Mouse (Mus musculus) hindbrain, embryonic 14.5 days (tissue): ENCODE data around the gene Ildr2. TPM values are rescaled to one million over a fixed set of nuclear protein-coding genes. Genes with fewer than 3 reads are reported as not detected.
A peak's percentile ranks its signal among the peaks of the same experiment; 100 is the strongest.

ENCODE experiments used
- ATAC-seq: fragments of 200-750 bp; cut with Nextera tagmentation; 2 replicates; pipeline ENCODE4 v1.8.0; 2017; ENCODE audit warnings: moderate number of reproducible peaks, mild to moderate bottlenecking, moderate TSS enrichment, moderate library complexity; ENCODE audit not compliant: low FRiP score
- DNase-seq: peaks from one replicate; pipeline ENCODE4 v3.0.0-alpha.2; 2015; ENCODE audit warnings: low spot score
- H3K27ac ChIP-seq: fragments of 300-500 bp; sonication (generic); 2 replicates; pipeline ENCODE4 v1.5.1; 2014; ENCODE audit warnings: mild to moderate bottlenecking, moderate library complexity
- H3K27me3 ChIP-seq: fragments of 300-500 bp; sonication (generic); 2 replicates; pipeline ENCODE4 v1.6.1; 2014; ENCODE audit warnings: mild to moderate bottlenecking, low read length, mixed read lengths; ENCODE audit not compliant: control insufficient read depth, insufficient read depth
- H3K36me3 ChIP-seq: fragments of 300-500 bp; sonication (generic); replicated peaks from 2 replicates; pipeline ENCODE4 v1.6.1; 2014; ENCODE audit not compliant: control insufficient read depth, insufficient read depth
- H3K4me1 ChIP-seq: fragments of 300-500 bp; sonication (generic); replicated peaks from 2 replicates; pipeline ENCODE4 v1.6.1; 2014; ENCODE audit warnings: antibody characterized with exemption, low read length, mixed read lengths; ENCODE audit not compliant: control insufficient read depth, insufficient read depth
- H3K4me2 ChIP-seq: fragments of 300-500 bp; sonication (generic); replicated peaks from 2 replicates; pipeline ENCODE4 v1.6.1; 2014; ENCODE audit warnings: mild to moderate bottlenecking, moderate library complexity
- H3K4me3 ChIP-seq: fragments of 300-500 bp; sonication (generic); replicated peaks from 2 replicates; pipeline ENCODE4 v1.5.1; 2014; ENCODE audit warnings: mild to moderate bottlenecking, low read length
- H3K9ac ChIP-seq: fragments of 300-500 bp; sonication (generic); 2 replicates; pipeline ENCODE4 v1.6.1; 2014
- H3K9me3 ChIP-seq: fragments of 300-500 bp; sonication (generic); 2 replicates; pipeline ENCODE4 v1.6.1; 2016; ENCODE audit warnings: low read length; ENCODE audit not compliant: control insufficient read depth
- WGBS: fragments of 180-500 bp; shearing (Covaris S2); extraction: QIAGEN DNeasy Blood & Tissue Kit; methylation state at CpG from one replicate; pipeline ENCODE4 v1.1.7; 2014; 5-methylcytosine and 5-hydroxymethylcytosine counted together
- polyA plus RNA-seq: library from polyadenylated mRNA; unstranded; fragments of >200 nt; fragmentation: Nextera tagmentation; extraction: Ambion mirVana; gene quantifications from 2 replicates; pipeline ENCODE4 v1.2.1, GENCODE M21; 2014

The Ildr2 gene
- polyA plus RNA-seq, 1 experiment from 2014 or later: 3.6 TPM

GRCm38 (mm10) chr1:166281287-166281686 is 27.3 kb downstream of the Ildr2 start:
- ATAC-seq (no peak), DNase-seq (no peak)
- no peaks in the 10 kb centered on the region for H3K9me3 ChIP-seq
- peak overlapping the region; percentile 76 for H3K27ac ChIP-seq
- H3K4me3 ChIP-seq: no peak overlapping the region
- H3K9ac ChIP-seq: no peak overlapping the region
- H3K4me2 ChIP-seq: peak overlapping the region; percentile 0; the same call in 1 of the 2 replicates
- H3K4me1 ChIP-seq: peaks cover 66% of the 10 kb centered on the region
- no peaks in the 10 kb centered on the region for H3K36me3 ChIP-seq
- H3K27me3 ChIP-seq: no peaks in the 10 kb centered on the region
- 14% methylated on average over 1 of the region's 1 CpGs for WGBS

DNA sequence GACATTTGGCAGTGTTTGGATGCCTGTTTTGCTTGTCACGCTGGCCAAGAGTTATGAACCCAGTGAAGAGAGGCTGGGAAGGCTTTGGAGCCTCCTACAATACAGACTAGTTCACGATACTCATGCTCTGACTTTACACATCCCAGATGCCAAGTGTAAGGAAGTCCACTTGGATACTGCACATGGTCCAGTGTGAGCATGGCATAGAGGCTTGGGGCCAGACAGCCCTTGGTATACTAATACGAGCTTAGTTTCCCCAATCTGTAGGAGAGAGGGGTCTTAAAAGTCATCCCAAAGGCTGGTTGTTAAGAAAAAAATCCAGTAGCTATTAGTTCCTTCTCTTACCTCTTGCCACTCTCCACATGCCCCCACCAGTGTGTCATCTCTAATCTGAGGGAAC is 27.9 kb downstream of the Ildr2 start:
- DNase-seq: no peak

DNA sequence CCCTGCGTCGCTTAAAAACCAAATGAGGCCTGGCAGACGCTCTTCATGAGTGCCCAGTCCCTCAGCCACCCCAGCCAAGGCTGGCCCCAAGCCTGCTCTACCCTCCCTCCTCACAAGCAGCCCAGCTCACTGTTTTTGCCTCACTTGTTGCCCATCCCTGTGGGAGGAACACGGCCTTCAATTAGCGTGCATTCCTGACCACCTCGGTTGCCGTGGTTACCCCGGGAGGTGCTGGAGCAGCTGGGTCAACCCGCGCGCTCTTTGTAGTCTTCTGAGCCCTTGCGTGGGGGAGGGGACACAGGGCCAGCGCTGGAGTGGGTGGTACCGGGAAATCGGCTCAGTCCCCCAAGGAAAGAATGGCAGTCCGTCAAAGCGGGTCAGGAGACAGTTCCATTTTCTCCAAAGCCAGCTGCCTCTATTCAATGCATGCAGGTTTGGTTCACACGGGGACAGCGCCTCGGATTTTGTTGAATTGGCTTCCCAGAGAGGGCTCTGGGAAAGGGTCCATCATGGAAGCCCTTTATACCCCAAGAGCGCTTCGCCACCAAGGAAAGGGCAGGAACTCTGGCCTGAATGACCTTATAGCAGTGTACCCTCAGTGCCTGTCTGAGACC is 28.8 kb downstream of the Ildr2 start:
- Histone ChIP-seq H3K36me3 (no peaks in the 10 kb centered on the region), H3K27me3 (no peaks in the 10 kb centered on the region), H3K9me3 (no peaks in the 10 kb centered on the region), H3K4me2 (peak overlapping the region; percentile 41), H3K9ac (no peak overlapping the region), H3K4me1 (peaks cover 66% of the 10 kb centered on the region), H3K27ac (peak overlapping the region; percentile 60), H3K4me3 (no peak overlapping the region)
- DNase-seq: peak; percentile 84
- peak; percentile 89 for ATAC-seq
- 2% methylated on average over 22 of the region's 22 CpGs for WGBS

More for the DNA sequence above, 27.9 kb downstream of the Ildr2 start:
- H3K4me1 ChIP-seq: peaks cover 66% of the 10 kb centered on the region
- H3K4me2 ChIP-seq: no peak overlapping the region
- H3K9ac ChIP-seq: no peak overlapping the region
- no peaks in the 10 kb centered on the region for H3K9me3 ChIP-seq
- H3K4me3 ChIP-seq: no peak overlapping the region
- 22% methylated on average over 3 of the region's 3 CpGs for WGBS
- ATAC-seq: no peak
- peak overlapping the region; percentile 60 for H3K27ac ChIP-seq
- H3K27me3 ChIP-seq: no peaks in the 10 kb centered on the region
- no peaks in the 10 kb centered on the region for H3K36me3 ChIP-seq

DNA sequence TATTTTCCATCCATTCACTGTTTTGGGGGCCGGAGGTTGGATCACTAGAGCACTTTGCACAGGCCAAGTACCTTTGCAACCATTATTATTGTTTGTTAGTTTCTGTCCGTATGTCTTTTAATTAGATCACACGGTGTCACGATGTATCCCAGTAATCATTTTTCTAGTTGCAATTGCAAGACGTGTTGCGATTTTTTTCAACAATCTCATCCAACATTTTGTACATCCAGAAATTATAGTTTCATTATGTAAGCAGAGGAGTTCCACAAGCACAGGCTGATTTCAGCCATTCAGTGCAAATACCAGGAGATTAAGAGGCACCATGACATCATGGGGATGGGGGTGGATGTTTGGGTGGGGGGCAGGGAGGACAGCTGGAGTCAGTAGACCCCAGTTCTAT is 29.5 kb downstream of the Ildr2 start:
- Histone ChIP-seq H3K4me1 (peaks cover 64% of the 10 kb centered on the region), H3K9ac (no peak overlapping the region), H3K27ac (peak overlapping the region; percentile 60), H3K27me3 (no peaks in the 10 kb centered on the region), H3K4me2 (peak overlapping the region; percentile 41; the same call in 1 of the 2 replicates), H3K4me3 (no peak overlapping the region), H3K36me3 (no peaks in the 10 kb centered on the region), H3K9me3 (no peaks in the 10 kb centered on the region)
- ATAC-seq: no peak
- WGBS: 42% methylated on average over 6 of the region's 6 CpGs
- DNase-seq: no peak

DNA sequence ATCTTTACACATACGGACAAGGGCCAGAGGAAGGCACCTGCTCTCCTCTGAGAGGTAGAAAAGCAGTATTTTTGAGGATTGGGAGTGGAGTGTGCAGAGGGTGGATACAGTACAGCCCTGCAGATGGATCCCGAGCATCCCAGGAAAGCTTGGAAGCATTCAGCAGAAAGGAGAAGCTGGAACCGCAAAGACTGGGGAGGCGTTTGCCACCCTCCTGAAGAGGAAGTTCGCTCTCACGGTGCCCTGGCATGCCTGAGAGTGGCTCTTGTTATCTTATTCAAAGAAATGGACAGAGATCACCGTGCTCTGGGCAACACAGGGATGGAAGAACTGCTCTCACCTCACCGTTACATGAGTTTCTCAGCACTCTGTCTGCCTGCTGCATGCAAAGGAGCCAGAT is 30.5 kb downstream of the Ildr2 start:
- H3K27ac ChIP-seq: no peak overlapping the region
- H3K9me3 ChIP-seq: no peaks in the 10 kb centered on the region
- peaks cover 55% of the 10 kb centered on the region for H3K4me1 ChIP-seq
- H3K27me3 ChIP-seq: no peaks in the 10 kb centered on the region
- WGBS: 40% methylated on average over 8 of the region's 8 CpGs
- H3K36me3 ChIP-seq: no peaks in the 10 kb centered on the region
- H3K9ac ChIP-seq: no peak overlapping the region
- H3K4me2 ChIP-seq: no peak overlapping the region
- DNase-seq (no peak), ATAC-seq (no peak)
- H3K4me3 ChIP-seq: no peak overlapping the region

GRCm38 (mm10) chr1:166286231-166286630 is 32.3 kb downstream of the Ildr2 start:
- DNase-seq: no peak
- no peak overlapping the region for H3K4me2 ChIP-seq
- no peaks in the 10 kb centered on the region for H3K36me3 ChIP-seq
- ATAC-seq: no peak
- H3K27ac ChIP-seq: no peak overlapping the region
- no peaks in the 10 kb centered on the region for H3K9me3 ChIP-seq
- H3K9ac ChIP-seq: no peak overlapping the region
- H3K4me3 ChIP-seq: no peak overlapping the region
- H3K27me3 ChIP-seq: no peaks in the 10 kb centered on the region
- WGBS: 55% methylated on average over 9 of the region's 9 CpGs
- H3K4me1 ChIP-seq: peaks cover 37% of the 10 kb centered on the region

DNA sequence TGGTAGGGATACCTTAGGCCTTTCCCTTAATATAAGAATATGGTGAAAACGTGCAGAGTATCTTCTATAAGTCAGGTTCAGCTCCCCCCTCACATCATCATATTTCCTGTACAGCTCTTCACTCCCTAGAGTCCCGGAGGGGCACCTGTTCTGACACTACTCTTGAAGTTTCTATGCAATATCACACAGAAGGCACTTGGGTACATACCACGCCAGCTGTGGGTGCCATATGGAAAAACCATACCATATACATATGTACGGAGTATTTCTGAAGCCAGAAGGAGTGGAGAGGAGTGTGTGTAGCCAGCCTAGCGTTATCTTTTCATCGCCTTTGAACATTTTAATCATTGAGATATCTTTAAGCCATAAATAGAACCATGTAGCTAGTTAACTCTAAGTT is 36.6 kb downstream of the Ildr2 start:
- Histone ChIP-seq H3K27ac (no peak overlapping the region), H3K4me3 (no peak overlapping the region), H3K9me3 (no peaks in the 10 kb centered on the region), H3K27me3 (no peaks in the 10 kb centered on the region), H3K4me1 (no peaks in the 10 kb centered on the region; the same call in 1 of the 2 replicates), H3K9ac (no peak overlapping the region), H3K36me3 (no peaks in the 10 kb centered on the region), H3K4me2 (no peak overlapping the region)
- no peak for DNase-seq
- WGBS: 95% methylated on average over 6 of the region's 6 CpGs
- ATAC-seq: no peak

DNA sequence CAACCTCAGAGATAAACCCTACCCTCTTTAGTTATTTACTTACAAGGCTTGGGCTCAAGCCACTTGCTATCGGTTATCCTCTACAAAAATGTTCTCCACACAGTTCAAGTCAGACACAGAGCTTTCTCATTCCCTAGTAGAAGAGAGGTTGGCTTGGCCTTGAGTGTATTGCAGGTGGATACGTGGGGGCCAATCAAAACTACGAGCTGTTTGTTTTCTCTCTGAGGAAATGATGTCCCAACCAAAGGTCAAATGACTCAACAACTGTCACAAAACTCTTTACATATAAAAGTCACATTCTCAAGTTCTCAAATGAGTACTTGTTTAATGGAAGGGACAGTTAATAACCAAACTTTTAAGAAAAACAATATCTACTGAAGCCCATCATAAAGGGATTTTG is 39.1 kb downstream of the Ildr2 start:
- Histone ChIP-seq H3K4me2 (no peak overlapping the region), H3K27me3 (no peaks in the 10 kb centered on the region), H3K27ac (no peak overlapping the region), H3K4me3 (no peak overlapping the region), H3K9me3 (no peaks in the 10 kb centered on the region), H3K36me3 (no peaks in the 10 kb centered on the region), H3K4me1 (no peaks in the 10 kb centered on the region; the same call in 1 of the 2 replicates), H3K9ac (no peak overlapping the region)
- DNase-seq: peak; percentile 20
- WGBS: 96% methylated on average over 3 of the region's 3 CpGs
- no peak for ATAC-seq

DNA sequence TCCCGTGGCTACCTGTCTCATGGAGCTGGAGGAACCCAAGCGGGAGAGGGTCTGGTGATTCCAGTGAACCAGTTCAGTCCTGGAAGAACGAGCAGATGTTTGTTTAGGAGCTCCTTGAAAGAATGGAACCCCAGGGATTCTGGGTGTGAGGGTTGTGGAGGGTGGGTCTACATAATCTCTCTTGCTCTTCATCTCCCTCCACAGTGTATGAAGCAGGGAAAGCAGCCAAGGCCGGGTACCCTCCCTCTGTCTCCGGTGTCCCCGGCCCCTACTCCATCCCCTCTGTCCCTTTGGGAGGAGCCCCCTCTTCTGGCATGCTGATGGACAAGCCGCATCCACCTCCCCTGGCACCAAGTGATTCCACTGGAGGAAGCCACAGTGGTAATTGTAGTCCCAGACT is 41.6 kb downstream of the Ildr2 start:
- no peak overlapping the region for H3K27ac ChIP-seq
- no peak; the same call in 1 of the 2 replicates for ATAC-seq
- no peaks in the 10 kb centered on the region for H3K36me3 ChIP-seq
- no peaks in the 10 kb centered on the region for H3K27me3 ChIP-seq
- no peak overlapping the region for H3K9ac ChIP-seq
- no peak overlapping the region for H3K4me3 ChIP-seq
- H3K9me3 ChIP-seq: no peaks in the 10 kb centered on the region
- H3K4me2 ChIP-seq: no peak overlapping the region
- H3K4me1 ChIP-seq: no peaks in the 10 kb centered on the region; the same call in 1 of the 2 replicates
- 70% methylated on average over 7 of the region's 7 CpGs for WGBS
- no peak for DNase-seq

DNA sequence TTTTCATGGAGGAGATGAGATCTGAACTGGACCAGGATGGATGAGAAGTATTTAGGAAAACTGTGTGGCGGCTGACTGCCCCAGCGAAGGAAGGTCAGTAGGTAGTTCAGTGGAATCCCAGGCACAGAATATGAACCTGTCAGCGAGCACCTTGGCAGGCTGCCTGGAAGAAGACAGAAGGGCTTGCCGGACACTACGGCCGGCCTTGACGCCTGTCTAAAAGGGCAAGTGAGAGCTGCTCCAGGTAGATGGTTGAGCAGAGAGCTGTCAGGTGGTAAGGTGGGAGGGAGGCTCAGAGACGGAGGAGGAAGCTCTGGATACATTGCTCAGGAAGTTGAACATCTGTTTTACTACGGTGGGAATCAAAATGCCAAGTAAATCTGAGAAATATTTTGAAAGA is 42.4 kb downstream of the Ildr2 start:
- no peak for DNase-seq
- H3K9ac ChIP-seq: no peak overlapping the region
- no peaks in the 10 kb centered on the region for H3K27me3 ChIP-seq
- no peaks in the 10 kb centered on the region for H3K9me3 ChIP-seq
- H3K27ac ChIP-seq: no peak overlapping the region
- no peak overlapping the region for H3K4me3 ChIP-seq
- 86% methylated on average over 9 of the region's 9 CpGs for WGBS
- no peak for ATAC-seq
- H3K4me2 ChIP-seq: no peak overlapping the region
- H3K4me1 ChIP-seq: no peaks in the 10 kb centered on the region; the same call in 1 of the 2 replicates
- H3K36me3 ChIP-seq: no peaks in the 10 kb centered on the region
